Mouse (Mus musculus) thymus, adult 2 months (tissue): Measurements from ENCODE around the gene Sorbs1. TPM values are rescaled to one million over a fixed set of nuclear protein-coding genes. Genes with fewer than 3 reads are reported as not detected.

Experiments used
- DNase-seq: peaks from one replicate; pipeline ENCODE4 v3.0.0; 2021
- H3K27ac ChIP-seq: fragments of 200-500 bp; 2 replicates; pipeline ENCODE4 v1.5.1; 2012; ENCODE audit warnings: low read length, control low read depth; ENCODE audit not compliant: control insufficient read depth, insufficient read depth
- H3K27me3 ChIP-seq: fragments of 200-500 bp; 2 replicates; pipeline ENCODE4 v1.6.1; 2012; ENCODE audit warnings: mild to moderate bottlenecking, low read length, moderate library complexity, mixed read lengths; ENCODE audit not compliant: control insufficient read depth, insufficient read depth
- H3K36me3 ChIP-seq: fragments of 200-500 bp; 2 replicates; pipeline ENCODE4 v1.6.1; 2012; ENCODE audit warnings: mild to moderate bottlenecking, low read length, moderate library complexity; ENCODE audit not compliant: control insufficient read depth, insufficient read depth
- H3K4me1 ChIP-seq: fragments of 200-500 bp; replicated peaks from 2 replicates; pipeline ENCODE4 v1.6.1; 2012; ENCODE audit warnings: low read length; ENCODE audit not compliant: control insufficient read depth, insufficient read depth
- H3K4me3 ChIP-seq: fragments of 200-500 bp; 2 replicates; pipeline ENCODE4 v1.5.1; 2012; ENCODE audit warnings: mild to moderate bottlenecking, low read length, control low read depth, moderate library complexity; ENCODE audit not compliant: control insufficient read depth, insufficient read depth
- CTCF ChIP-seq: fragments of 200-500 bp; IDR thresholded peaks from 2 replicates; pipeline ENCODE4 v1.5.1; 2012; ENCODE audit warnings: mild to moderate bottlenecking, control low read depth, low read length, moderate library complexity, borderline replicate concordance; ENCODE audit not compliant: control insufficient read depth, poor library complexity, insufficient read depth; ENCODE audit errors: extremely low read depth
- POLR2A ChIP-seq: fragments of 200-500 bp; IDR thresholded peaks from 2 replicates; pipeline ENCODE4 v1.6.1; 2012; ENCODE audit warnings: mild to moderate bottlenecking, low read length, control low read depth, moderate library complexity; ENCODE audit not compliant: control insufficient read depth, poor library complexity, insufficient read depth; ENCODE audit errors: extremely low read depth
- WGBS: fragments of 180-500 bp; shearing (Covaris S2); methylation state at CpG from one replicate; pipeline ENCODE4 v1.1.7; 2018; 5-methylcytosine and 5-hydroxymethylcytosine counted together
- polyA plus RNA-seq: library from polyadenylated mRNA; depleted of rRNA; stranded (reverse); fragments of >200 nt; gene quantifications from 2 replicates; pipeline ENCODE4 v1.2.3, GENCODE M21; 2012

Gene Sorbs1
- polyA plus RNA-seq, 1 experiment: 14.0 TPM

DNA sequence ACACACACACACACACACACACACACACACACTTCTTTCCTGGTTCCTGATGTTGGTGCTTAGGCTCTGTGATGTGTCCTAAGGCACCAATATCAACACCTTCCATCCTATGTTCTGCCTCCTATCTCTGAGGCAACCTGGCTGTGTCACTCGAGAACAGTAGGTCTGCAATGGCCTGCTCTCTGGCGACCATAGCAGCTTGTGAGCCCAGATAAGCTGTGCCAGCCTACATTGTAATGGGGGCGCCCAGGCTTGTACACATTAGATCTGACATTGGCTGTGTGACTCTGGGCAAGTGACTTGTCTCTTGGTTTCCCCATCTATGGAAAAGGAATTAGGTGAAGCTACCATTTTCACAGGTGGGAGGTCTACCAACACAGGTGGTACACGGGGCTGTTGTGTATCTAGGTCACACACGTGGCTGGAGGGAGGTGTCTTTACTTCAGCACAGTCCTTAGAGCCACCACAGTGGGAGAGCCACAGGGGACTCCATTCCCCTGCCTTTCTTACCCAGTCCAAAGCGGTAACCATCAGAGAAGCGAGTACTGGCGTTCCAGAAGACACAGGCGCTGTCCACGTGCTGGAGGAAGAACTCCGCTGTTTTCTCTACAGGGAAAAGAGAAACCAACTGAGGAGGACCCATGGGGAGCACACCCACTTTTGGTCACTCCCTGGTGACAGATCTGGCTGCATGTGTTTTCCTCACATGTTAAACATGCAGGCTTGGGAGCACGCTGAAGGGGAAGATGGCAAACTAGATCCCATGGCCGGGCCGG, 39.6 kb upstream of the Sorbs1 start:
- Histone ChIP-seq H3K36me3 (peaks cover 4% of the 10 kb centered on the region; the same call in 1 of the 2 replicates), H3K27me3 (no peaks in the 10 kb centered on the region), H3K4me1 (no peaks in the 10 kb centered on the region), H3K4me3 (no peak overlapping the region), H3K27ac (no peak overlapping the region)
- no peak for DNase-seq
- 95% methylated on average over 14 of the region's 14 CpGs for WGBS
- TF ChIP-seq CTCF (no peak), POLR2A (no peak)

GRCm38 (mm10) chr19:40549516-40550135, 36.0 kb upstream of the Sorbs1 start:
- Histone ChIP-seq H3K27ac (no peak overlapping the region), H3K27me3 (no peaks in the 10 kb centered on the region), H3K4me3 (no peak overlapping the region), H3K36me3 (peaks cover 4% of the 10 kb centered on the region; the same call in 1 of the 2 replicates), H3K4me1 (no peaks in the 10 kb centered on the region)
- DNase-seq: no peak
- WGBS: 91% methylated on average over 6 of the region's 6 CpGs
- TF ChIP-seq CTCF: no peak
- TF ChIP-seq POLR2A: no peak

DNA sequence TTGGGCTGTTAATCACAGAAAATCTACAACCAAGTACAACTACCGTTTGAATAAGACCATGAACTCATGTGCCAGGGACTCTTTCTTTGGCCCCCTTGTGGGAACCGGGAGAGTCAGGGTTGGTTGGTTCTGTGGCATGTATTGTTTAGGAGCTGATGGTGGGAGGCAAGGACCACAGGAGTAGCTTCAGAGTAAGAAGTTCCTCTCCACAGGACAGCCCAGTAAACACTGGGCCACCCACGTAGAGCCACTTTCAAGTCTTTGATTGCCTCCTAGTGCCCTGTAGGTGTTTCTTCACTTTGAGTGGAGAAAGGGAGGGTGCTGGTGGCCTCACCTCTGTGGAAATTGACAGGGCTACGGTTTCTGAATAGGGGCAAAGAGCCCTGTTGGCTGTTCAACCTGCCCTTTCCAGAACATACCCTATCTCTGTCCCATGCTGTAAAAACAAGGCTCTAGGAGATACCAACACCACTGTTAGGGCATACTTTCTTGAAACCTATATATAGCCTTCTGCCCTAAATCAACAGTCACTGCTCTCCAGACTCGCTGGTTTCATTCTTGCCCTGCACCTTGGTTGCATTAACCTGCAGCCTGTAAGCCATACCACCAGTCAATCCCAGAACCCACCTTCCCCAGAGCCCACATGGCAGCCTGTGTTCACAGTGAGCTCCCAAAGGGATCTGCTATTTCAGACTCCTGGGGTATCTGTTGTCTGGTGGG, 35.4 kb upstream of the Sorbs1 start:
- H3K4me3 ChIP-seq: no peak overlapping the region
- TF ChIP-seq POLR2A (no peak), CTCF (no peak)
- no peak for DNase-seq
- 74% methylated on average over 5 of the region's 5 CpGs for WGBS
- H3K27me3 ChIP-seq: no peaks in the 10 kb centered on the region
- no peak overlapping the region for H3K27ac ChIP-seq
- no peaks in the 10 kb centered on the region; the same call in 1 of the 2 replicates for H3K4me1 ChIP-seq
- H3K36me3 ChIP-seq: peaks cover 4% of the 10 kb centered on the region; the same call in 1 of the 2 replicates

- no peaks in the 10 kb centered on the region for H3K27me3 ChIP-seq
- no peak for TF ChIP-seq CTCF
- TF ChIP-seq POLR2A: no peak
- H3K27ac ChIP-seq: no peak overlapping the region
- DNase-seq: no peak
- no peak overlapping the region for H3K4me3 ChIP-seq
- 96% methylated on average over 6 of the region's 6 CpGs for WGBS
- H3K36me3 ChIP-seq: peaks cover 2% of the 10 kb centered on the region; the same call in 1 of the 2 replicates
- no peaks in the 10 kb centered on the region; the same call in 1 of the 2 replicates for H3K4me1 ChIP-seq
These were observed 34.8 kb upstream of the Sorbs1 start for GRCm38 (mm10) chr19:40548386-40548785.

DNA sequence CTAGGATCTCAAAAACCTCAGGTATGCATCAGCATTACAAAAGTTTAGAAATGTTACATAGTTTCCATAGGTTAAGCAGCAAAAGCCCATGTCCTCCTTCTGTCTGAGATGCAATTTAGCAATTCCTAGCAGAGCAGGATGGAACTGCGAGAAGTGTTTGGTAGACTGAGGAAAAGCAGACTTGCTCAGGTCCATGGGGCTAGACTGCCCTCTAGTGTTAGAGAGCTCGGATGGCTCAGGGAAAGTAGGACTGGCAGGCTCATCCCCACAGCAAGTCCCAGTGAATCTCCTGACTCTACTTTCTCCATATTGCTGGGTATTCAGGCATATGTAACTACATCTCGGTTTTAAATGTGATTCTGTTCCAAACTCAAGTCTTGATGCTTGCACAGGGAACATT, 31.3 kb upstream of the Sorbs1 start:
- no peaks in the 10 kb centered on the region for H3K36me3 ChIP-seq
- DNase-seq: peak; percentile 54
- H3K4me1 ChIP-seq: no peaks in the 10 kb centered on the region; the same call in 1 of the 2 replicates
- H3K27me3 ChIP-seq: no peaks in the 10 kb centered on the region
- no peak overlapping the region for H3K27ac ChIP-seq
- 16% methylated on average over 3 of the region's 3 CpGs for WGBS
- no peak overlapping the region for H3K4me3 ChIP-seq
- TF ChIP-seq CTCF (peak; percentile 28; the same call in 1 of the 2 replicates), POLR2A (no peak)

GRCm38 (mm10) chr19:40542776-40543175, 29.2 kb upstream of the Sorbs1 start:
- DNase-seq: no peak
- no peak overlapping the region for H3K27ac ChIP-seq
- H3K36me3 ChIP-seq: no peaks in the 10 kb centered on the region
- TF ChIP-seq POLR2A (no peak), CTCF (no peak)
- H3K4me3 ChIP-seq: no peak overlapping the region
- H3K4me1 ChIP-seq: no peaks in the 10 kb centered on the region; the same call in 1 of the 2 replicates
- WGBS: 84% methylated on average over 7 of the region's 7 CpGs
- no peaks in the 10 kb centered on the region for H3K27me3 ChIP-seq
